Mouse (Mus musculus): ENCODE measurements at regions not wholly inside any gene's neighbourhood (a gene's known extent, or its start where the extent isn't known, plus 50 kb on each side); places are given as distances from the start of the nearest gene placed in this dataset.

DNA sequence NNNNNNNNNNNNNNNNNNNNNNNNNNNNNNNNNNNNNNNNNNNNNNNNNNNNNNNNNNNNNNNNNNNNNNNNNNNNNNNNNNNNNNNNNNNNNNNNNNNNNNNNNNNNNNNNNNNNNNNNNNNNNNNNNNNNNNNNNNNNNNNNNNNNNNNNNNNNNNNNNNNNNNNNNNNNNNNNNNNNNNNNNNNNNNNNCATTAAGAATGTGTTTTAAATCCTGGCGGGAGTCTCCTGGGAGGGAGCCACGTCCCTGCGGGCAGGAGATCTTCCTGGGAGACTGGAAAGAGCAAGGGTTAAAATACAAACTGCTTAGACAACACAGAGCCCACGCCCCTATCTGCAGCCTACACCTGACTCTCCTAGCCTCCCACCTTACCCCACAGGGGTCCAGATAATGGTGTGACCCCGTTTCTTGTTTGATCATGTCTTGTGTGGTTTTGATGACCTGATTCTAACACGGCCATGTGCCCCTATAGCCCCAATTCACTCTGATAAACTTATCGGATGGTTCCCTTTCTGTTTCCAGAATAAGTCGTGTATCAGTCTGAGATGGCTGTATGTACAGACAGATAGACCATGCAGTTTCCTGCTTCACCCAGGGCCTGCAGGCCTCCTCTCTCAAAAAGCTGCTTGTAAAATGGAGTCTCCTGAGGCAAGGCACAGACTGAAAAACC is 160.8 kb downstream of the Rpl14 start (continued):
- TF ChIP-seq BHLHE40 (IDR thresholded peaks at IDR 0.05; ENCODE audit: borderline replicate concordance, low read depth, low read length), result peak; percentile 83
- peak; percentile 56; the same call in 1 of the 2 replicates for TF ChIP-seq MAX (IDR thresholded peaks at IDR 0.05; ENCODE audit: low read length)
- TF ChIP-seq POLR2AphosphoS2 (IDR thresholded peaks at IDR 0.05; ENCODE audit: low read length), result no peak
- no peak for TF ChIP-seq CHD2 (IDR thresholded peaks at IDR 0.05; ENCODE audit: low read length)
- no peak for TF ChIP-seq KAT2A (conservative IDR thresholded peaks at IDR 0.05; ENCODE audit: low read depth, low read length)
- peak; percentile 90 for TF ChIP-seq GATA1 (IDR thresholded peaks at IDR 0.05; ENCODE audit: low read depth, low read length)
- no peak for TF ChIP-seq ZMIZ1 (IDR thresholded peaks at IDR 0.05; ENCODE audit: low read depth, low read length)
- TF ChIP-seq TAL1 (IDR thresholded peaks at IDR 0.05; ENCODE audit: low read length), result peak; percentile 50
- TF ChIP-seq ETS1 (IDR thresholded peaks at IDR 0.05; ENCODE audit: low read depth, low read length), result peak; percentile 88
- TF ChIP-seq POLR2AphosphoS5 (IDR thresholded peaks at IDR 0.05; ENCODE audit: borderline replicate concordance, low read depth, low read length), result no peak
- TF ChIP-seq ZNF384 (IDR thresholded peaks at IDR 0.05; ENCODE audit: low read depth, low read length), result no peak
- TF ChIP-seq NRF1 (IDR thresholded peaks at IDR 0.05; ENCODE audit: insufficient read depth, low read depth, low read length, poor library complexity, severe bottlenecking), result no peak
- TF ChIP-seq NELFE (IDR thresholded peaks at IDR 0.05; ENCODE audit: low read depth, low read length), result no peak

DNA sequence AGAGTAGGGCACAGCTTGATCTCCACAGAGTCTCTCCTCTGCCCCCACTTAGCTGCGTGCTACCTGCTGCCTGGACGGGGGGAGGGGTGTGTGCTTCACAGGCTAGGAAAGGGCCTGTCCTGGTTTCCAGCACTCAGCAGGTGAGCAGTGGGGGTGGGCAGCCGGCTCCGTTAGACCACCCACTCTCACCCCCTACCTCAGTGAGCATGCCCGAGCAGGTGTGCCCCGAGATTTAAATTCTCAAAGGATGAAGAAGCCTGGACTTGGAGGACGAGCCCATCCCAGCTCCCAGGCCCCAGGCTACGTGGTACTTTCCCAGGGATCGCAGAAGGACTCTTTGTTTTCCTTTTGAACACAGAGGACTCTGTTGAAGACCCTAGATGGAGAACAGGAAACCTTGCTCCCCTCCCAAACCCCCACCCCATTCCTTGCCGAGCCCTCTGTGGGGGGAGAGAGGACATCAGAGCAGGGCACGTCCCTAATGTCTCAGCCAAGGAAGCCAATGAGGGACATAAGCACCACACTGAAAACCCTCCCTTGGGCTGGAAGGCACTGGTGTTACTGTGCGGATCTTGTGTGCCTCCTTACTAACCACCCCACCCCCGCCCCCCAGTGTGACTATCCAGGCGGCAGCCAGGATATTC is 161.5 kb downstream of the Rpl14 start:
- DNase-seq (ENCODE audit: low read depth, low spot score), result no peak
- H3K36me3 ChIP-seq (ENCODE audit: control insufficient read depth in 1 of 2, insufficient read depth in 2 of 2, low read length in 2 of 2), result peaks cover 0 to 12% of the 10 kb centered on the region in 2 experiments; a peak in 2 of 4 replicates
- peak overlapping the region; percentile 54 for H3K27ac ChIP-seq (ENCODE audit: control insufficient read depth, low read depth, low read length)
- H3K27me3 ChIP-seq (ENCODE audit: control insufficient read depth in 1 of 2, insufficient read depth in 2 of 2, low read length in 2 of 2), result no peaks in the 10 kb centered on the region
- peaks cover 15 to 34% of the 10 kb centered on the region in 2 experiments for H3K4me1 ChIP-seq (ENCODE audit: control insufficient read depth in 1 of 2, insufficient read depth in 2 of 2, low read length in 2 of 2)
- peak overlapping the region; percentile 23; the same call in 1 of the 2 replicates for H3K9ac ChIP-seq (ENCODE audit: control insufficient read depth, low read depth, low read length, poor library complexity, severe bottlenecking)
- H3K4me3 ChIP-seq (ENCODE audit: control insufficient read depth in 1 of 2, insufficient read depth in 1 of 2, low read depth in 2 of 2, low read length in 2 of 2), result 0 out of 4 replicates have a peak overlapping the region, but pooled peaks of 1 of the 2 experiments have one; percentile 7
- H3K9me3 ChIP-seq (replicated peaks; ENCODE audit: insufficient read depth, low read length), result no peaks in the 10 kb centered on the region
- no peak for TF ChIP-seq EP300 (IDR thresholded peaks at IDR 0.05; ENCODE audit: low read depth in 1 of 2, low read length in 2 of 2)
- no peak for TF ChIP-seq ZMIZ1 (IDR thresholded peaks at IDR 0.05; ENCODE audit: low read depth, low read length)
- no peak for TF ChIP-seq MXI1 (IDR thresholded peaks at IDR 0.05; ENCODE audit: low read depth, low read length)
- 0 out of 2 replicates have a peak, but pooled peaks have one; percentile 2 for TF ChIP-seq MAZ (IDR thresholded peaks at IDR 0.05; ENCODE audit: low read depth, low read length)
- no peaks in the 10 kb centered on the region for H3K79me2 ChIP-seq (ENCODE audit: control insufficient read depth, insufficient read depth, low read length, poor library complexity)
